Mouse (Mus musculus) embryo, embryonic 10.5 days (tissue): ENCODE data around the gene Olfr171.
"Not testable (repeated sequence)": the region's sequence is repeated elsewhere in the genome, so short reads cannot be mapped to it uniquely, and the experiment has no call there.

Experiments
- DNase-seq: peaks from one replicate; pipeline ENCODE4 v3.0.0-alpha.2; 2015; ENCODE audit warnings: low spot score

The Olfr171 gene

GRCm38 (mm10) chr16:19629816-19630215 lies at the start of gene Olfr171:
Gene Olfr171, minus strand, starts transcription at chr16:19629916.
- no peak for DNase-seq

GRCm38 (mm10) chr16:19670768-19671357 lies 41.1 kb upstream of the Olfr171 start:
- no peak for DNase-seq

- DNase-seq = peak; percentile 4
Observed at GRCm38 (mm10) chr16:19666312-19666711, 36.6 kb upstream of the Olfr171 start.

GRCm38 (mm10) chr16:19611782-19612181 lies 17.9 kb downstream of the Olfr171 start, which contains the start of gene Olfr170:
Gene Olfr170, minus strand, starts transcription at chr16:19611882.
- not testable (repeated sequence) for DNase-seq

GRCm38 (mm10) chr16:19603166-19603565 lies 26.6 kb downstream of the Olfr171 start:
- DNase-seq = no peak
